Mouse (Mus musculus) heart, postnatal 0 days (tissue): ENCODE results near the gene Dhx58. TPM values are rescaled to one million over a fixed set of nuclear protein-coding genes. Genes with fewer than 3 reads are reported as not detected.

Experiments
- ATAC-seq: fragments of 200-750 bp; cut with Nextera tagmentation; 2 replicates; pipeline ENCODE4 v1.8.0; 2017; ENCODE audit warnings: low read depth, moderate number of reproducible peaks, moderate library complexity; ENCODE audit not compliant: insufficient read depth
- DNase-seq: peaks from one replicate; pipeline ENCODE4 v3.0.0-alpha.2; 2016; ENCODE audit warnings: low spot score
- H3K27ac ChIP-seq: fragments of 300-500 bp; sonication (generic); 2 replicates; pipeline ENCODE4 v1.5.1; 2014; ENCODE audit warnings: low read depth, mild to moderate bottlenecking
- H3K27me3 ChIP-seq: fragments of 300-500 bp; sonication (generic); 2 replicates; pipeline ENCODE4 v1.6.1; 2014; ENCODE audit warnings: low read length, mixed read lengths; ENCODE audit not compliant: control insufficient read depth, insufficient read depth
- H3K36me3 ChIP-seq: fragments of 300-500 bp; sonication (generic); replicated peaks from 2 replicates; pipeline ENCODE4 v1.6.1; 2014; ENCODE audit warnings: low read length, mixed read lengths; ENCODE audit not compliant: control insufficient read depth, insufficient read depth
- H3K4me1 ChIP-seq: fragments of 300-500 bp; sonication (generic); 2 replicates; pipeline ENCODE4 v1.6.1; 2014; ENCODE audit warnings: antibody characterized with exemption; ENCODE audit not compliant: control insufficient read depth, insufficient read depth
- H3K4me2 ChIP-seq: fragments of 300-500 bp; sonication (generic); 2 replicates; pipeline ENCODE4 v1.6.1; 2014; ENCODE audit warnings: low read depth, mild to moderate bottlenecking, low read length, moderate library complexity
- H3K4me3 ChIP-seq: fragments of 300-500 bp; sonication (generic); 2 replicates; pipeline ENCODE4 v1.5.1; 2014; ENCODE audit warnings: low read depth, low read length
- H3K9ac ChIP-seq: fragments of 300-500 bp; sonication (generic); replicated peaks from 2 replicates; pipeline ENCODE4 v1.6.1; 2014; ENCODE audit warnings: low read depth, low read length, mixed read lengths
- H3K9me3 ChIP-seq: fragments of 300-500 bp; sonication (generic); replicated peaks from 2 replicates; pipeline ENCODE4 v1.6.1; 2016; ENCODE audit warnings: low read length; ENCODE audit not compliant: control insufficient read depth
- CTCF ChIP-seq: IDR thresholded peaks from 2 replicates; pipeline ENCODE4 v1.5.1; 2016; ENCODE audit warnings: antibody characterized with exemption, control low read depth, low read depth
- EP300 ChIP-seq: IDR thresholded peaks from 2 replicates; pipeline ENCODE4 v1.6.1; 2016; ENCODE audit warnings: antibody characterized with exemption, low read depth
- WGBS: fragments of 180-500 bp; shearing (Covaris S2); extraction: QIAGEN DNeasy Blood & Tissue Kit; methylation state at CpG from one replicate; pipeline ENCODE4 v1.1.7; 2014; 5-methylcytosine and 5-hydroxymethylcytosine counted together
- polyA plus RNA-seq: library from polyadenylated mRNA; unstranded; fragments of >200 nt; fragmentation: Nextera tagmentation; extraction: Ambion mirVana; gene quantifications from 2 replicates; pipeline ENCODE4 v1.2.1, GENCODE M21; 2015
- total RNA-seq: library from RNA; depleted of rRNA; stranded (reverse); fragments of >200 nt; gene quantifications from 2 replicates; pipeline ENCODE4 v1.2.3, GENCODE M21; 2014; ENCODE audit warnings: low replicate concordance

Dhx58 gene
- total and polyA plus RNA-seq, 2 experiments from 2014 or later = 1.3 to 3.6 TPM

GRCm38 (mm10) chr11:100721776-100722492, 17.9 kb upstream of the Dhx58 start:
- no peak overlapping the region for H3K9ac ChIP-seq
- H3K4me3 ChIP-seq = no peak overlapping the region
- H3K36me3 ChIP-seq = peaks cover 25% of the 10 kb centered on the region
- peak overlapping the region; percentile 60 for H3K27ac ChIP-seq
- no peaks in the 10 kb centered on the region for H3K9me3 ChIP-seq
- peak; percentile 39 for DNase-seq
- H3K4me1 ChIP-seq = peaks cover 59% of the 10 kb centered on the region
- H3K27me3 ChIP-seq = no peaks in the 10 kb centered on the region
- H3K4me2 ChIP-seq = no peak overlapping the region
- peak; percentile 54 for ATAC-seq
- TF ChIP-seq CTCF (no peak), EP300 (no peak)
- WGBS = 25% methylated on average over 8 of the region's 8 CpGs

GRCm38 (mm10) chr11:100721254-100721653, 17.2 kb upstream of the Dhx58 start:
- peak overlapping the region; percentile 27 for H3K9ac ChIP-seq

GRCm38 (mm10) chr11:100720345-100720744, 16.3 kb upstream of the Dhx58 start:
- H3K4me2 ChIP-seq = peak overlapping the region; percentile 10; the same call in 1 of the 2 replicates
- peaks cover 55% of the 10 kb centered on the region for H3K4me1 ChIP-seq
- 21% methylated on average over 5 of the region's 5 CpGs for WGBS

More at GRCm38 (mm10) chr11:100721254-100721653, 17.2 kb upstream of the Dhx58 start:
- Histone ChIP-seq H3K4me1 (peaks cover 59% of the 10 kb centered on the region), H3K4me2 (peak overlapping the region; percentile 10; the same call in 1 of the 2 replicates), H3K9me3 (no peaks in the 10 kb centered on the region), H3K27ac (peak overlapping the region; percentile 60), H3K27me3 (no peaks in the 10 kb centered on the region), H3K36me3 (peaks cover 32% of the 10 kb centered on the region), H3K4me3 (no peak overlapping the region)
- TF ChIP-seq CTCF = no peak
- no peak for TF ChIP-seq EP300
- 33% methylated on average over 4 of the region's 4 CpGs for WGBS
- ATAC-seq (no peak), DNase-seq (no peak)

GRCm38 (mm10) chr11:100719893-100720292, 15.8 kb upstream of the Dhx58 start:
- TF ChIP-seq CTCF = no peak
- TF ChIP-seq EP300 = no peak
- Histone ChIP-seq H3K36me3 (peaks cover 45% of the 10 kb centered on the region), H3K9me3 (no peaks in the 10 kb centered on the region), H3K27ac (peak overlapping the region; percentile 60), H3K27me3 (no peaks in the 10 kb centered on the region), H3K9ac (no peak overlapping the region), H3K4me3 (no peak overlapping the region), H3K4me2 (no peak overlapping the region), H3K4me1 (peaks cover 50% of the 10 kb centered on the region)
- ATAC-seq (no peak), DNase-seq (no peak)
- WGBS = 72% methylated on average over 11 of the region's 11 CpGs

More at GRCm38 (mm10) chr11:100720345-100720744, 16.3 kb upstream of the Dhx58 start:
- H3K4me3 ChIP-seq = no peak overlapping the region
- peaks cover 41% of the 10 kb centered on the region for H3K36me3 ChIP-seq
- no peaks in the 10 kb centered on the region for H3K27me3 ChIP-seq
- no peak for DNase-seq
- 0 out of 2 replicates have a peak, but pooled peaks have one; percentile 18 for ATAC-seq
- H3K9me3 ChIP-seq = no peaks in the 10 kb centered on the region
- H3K27ac ChIP-seq = peak overlapping the region; percentile 60
- H3K9ac ChIP-seq = peak overlapping the region; percentile 27; the same call in 1 of the 2 replicates
- TF ChIP-seq CTCF (no peak), EP300 (no peak)

- no peak for ATAC-seq
- Histone ChIP-seq H3K36me3 (peaks cover 45% of the 10 kb centered on the region), H3K9me3 (no peaks in the 10 kb centered on the region), H3K27me3 (no peaks in the 10 kb centered on the region), H3K9ac (0 out of 2 replicates have a peak overlapping the region, but pooled peaks have one; percentile 20), H3K27ac (0 out of 2 replicates have a peak overlapping the region, but pooled peaks have one; percentile 60), H3K4me1 (peaks cover 45% of the 10 kb centered on the region), H3K4me3 (no peak overlapping the region), H3K4me2 (no peak overlapping the region)
- 76% methylated on average over 3 of the region's 3 CpGs for WGBS
- TF ChIP-seq EP300 (no peak), CTCF (no peak)
- no peak for DNase-seq
Observed at GRCm38 (mm10) chr11:100719312-100719711, 15.2 kb upstream of the Dhx58 start.
